In genomic region chr15:78164466-78164865, GRCm38 (mm10) we compare ENCODE assay signal across 34 mouse cellular contexts. TPM values are rescaled to one million over a fixed set of nuclear protein-coding genes. Genes with fewer than 3 reads are reported as not detected.
DNase-seq lines count a peak whose midpoint lies in the region; ATAC-seq and TF ChIP-seq lines count a peak whose summit lies in the region.
"Had no signal": no experiment of that assay in that cellular context is flagged by ENCODE, and none has a peak within 500 bp of the region (broad histone marks: within the 10 kb centered on the region; RNA-seq: fewer than 3 reads in every experiment).

No protein-coding gene starts in this region.

- H3K9me3 ChIP-seq in hindbrain, embryonic 12.5 days (replicated peaks) = no peaks in the 10 kb centered on the region
- H3K9me3 ChIP-seq in hindbrain, embryonic 11.5 days (ENCODE audit: control insufficient read depth, low read length) = no peaks in the 10 kb centered on the region
- H3K9me3 ChIP-seq in midbrain, embryonic 12.5 days = no peaks in the 10 kb centered on the region
- H3K9me3 ChIP-seq in midbrain, embryonic 11.5 days (ENCODE audit: control insufficient read depth, low read length) = no peaks in the 10 kb centered on the region
- no peaks in the 10 kb centered on the region for H3K9me3 ChIP-seq in hindbrain, embryonic 15.5 days
- H3K9me3 ChIP-seq: forebrain, embryonic 15.5 days; kidney, embryonic 15.5 days; limb, embryonic 10.5 days; limb, embryonic 15.5 days; liver, embryonic 13.5 days; megakaryocyte, embryonic 14.5 days had no signal

- WGBS in hindbrain, embryonic 12.5 days = 79% methylated on average over 11 of the region's 11 CpGs
- WGBS in hindbrain, embryonic 11.5 days = 85% methylated on average over 11 of the region's 11 CpGs
- 77% methylated on average over 11 of the region's 11 CpGs for WGBS in midbrain, embryonic 12.5 days
- WGBS in midbrain, embryonic 11.5 days = 85% methylated on average over 11 of the region's 11 CpGs
- 66% methylated on average over 11 of the region's 11 CpGs for WGBS in hindbrain, embryonic 15.5 days

- ATAC-seq in hindbrain, embryonic 12.5 days (ENCODE audit: low FRiP score) = no peak
- no peak for ATAC-seq in hindbrain, embryonic 11.5 days (ENCODE audit: low FRiP score)
- no peak for ATAC-seq in midbrain, embryonic 12.5 days (ENCODE audit: low FRiP score, low read depth)
- ATAC-seq in midbrain, embryonic 11.5 days (ENCODE audit: low FRiP score) = no peak
- ATAC-seq in hindbrain, embryonic 15.5 days (ENCODE audit: low FRiP score, low read depth) = no peak
- ATAC-seq: forebrain, embryonic 15.5 days; inflammation-experienced regulatory T-cells, adult 6 months; lung, postnatal 0 days had no signal

- no peaks in the 10 kb centered on the region for H3K27me3 ChIP-seq in hindbrain, embryonic 12.5 days
- no peaks in the 10 kb centered on the region for H3K27me3 ChIP-seq in hindbrain, embryonic 11.5 days (ENCODE audit: control insufficient read depth, insufficient read depth, low read length)
- no peaks in the 10 kb centered on the region for H3K27me3 ChIP-seq in midbrain, embryonic 12.5 days
- H3K27me3 ChIP-seq in midbrain, embryonic 11.5 days (ENCODE audit: control insufficient read depth, insufficient read depth, low read length) = no peaks in the 10 kb centered on the region
- no peaks in the 10 kb centered on the region for H3K27me3 ChIP-seq in hindbrain, embryonic 15.5 days
- H3K27me3 ChIP-seq: forebrain, embryonic 15.5 days; kidney, embryonic 15.5 days; limb, embryonic 15.5 days; liver, embryonic 13.5 days; megakaryocyte, embryonic 14.5 days had no signal

- no peak for TF ChIP-seq POLR2A in brain, embryonic 14.5 days (IDR thresholded peaks at IDR 0.05; ENCODE audit: borderline replicate concordance, extremely low read depth, insufficient read depth, insufficient read length, poor library complexity, severe bottlenecking)

- H3K36me3 ChIP-seq in hindbrain, embryonic 12.5 days = peaks cover 40% of the 10 kb centered on the region
- H3K36me3 ChIP-seq in hindbrain, embryonic 11.5 days (ENCODE audit: control insufficient read depth, insufficient read depth, low read length) = no peaks in the 10 kb centered on the region
- H3K36me3 ChIP-seq in midbrain, embryonic 12.5 days = peaks cover 53% of the 10 kb centered on the region
- peaks cover 5% of the 10 kb centered on the region; the same call in 1 of the 2 replicates for H3K36me3 ChIP-seq in midbrain, embryonic 11.5 days (ENCODE audit: control insufficient read depth, insufficient read depth, low read length)
- H3K36me3 ChIP-seq in hindbrain, embryonic 15.5 days = no peaks in the 10 kb centered on the region
- H3K36me3 ChIP-seq: liver, embryonic 13.5 days had no signal

- H3K4me1 ChIP-seq in hindbrain, embryonic 12.5 days = peaks cover 9% of the 10 kb centered on the region; the same call in 1 of the 2 replicates
- H3K4me1 ChIP-seq in hindbrain, embryonic 11.5 days (replicated peaks; ENCODE audit: control insufficient read depth, insufficient read depth, low read length) = no peaks in the 10 kb centered on the region
- H3K4me1 ChIP-seq in midbrain, embryonic 12.5 days = peaks cover 9% of the 10 kb centered on the region; the same call in 1 of the 2 replicates
- no peaks in the 10 kb centered on the region for H3K4me1 ChIP-seq in midbrain, embryonic 11.5 days (ENCODE audit: control insufficient read depth, insufficient read depth, low read length)
- H3K4me1 ChIP-seq in hindbrain, embryonic 15.5 days (replicated peaks) = no peaks in the 10 kb centered on the region
- H3K4me1 ChIP-seq: forebrain, embryonic 15.5 days; kidney, embryonic 15.5 days; limb, embryonic 10.5 days; limb, embryonic 15.5 days; liver, embryonic 13.5 days had no signal

- DNase-seq in hindbrain, embryonic 11.5 days (ENCODE audit: low spot score) = no peak
- DNase-seq in midbrain, embryonic 11.5 days (ENCODE audit: low spot score, missing footprints) = no peak
- peak; percentile 66 for DNase-seq in brain, embryonic 14.5 days (ENCODE audit: low read depth)
- no peak for DNase-seq in kidney, adult 11 months
- DNase-seq: adrenal gland, postnatal 25 days; B cell, adult 2 months; cerebellum, adult 18-20 months; cerebellum, postnatal 14 days; gastrocnemius, postnatal 36 days; heart, adult 18-20 months; heart, postnatal 36 days; kidney, adult 18-20 months; kidney, postnatal 25 days; liver, embryonic 13.5 days; lung, adult 18-20 months; lung, postnatal 4 days; thymus, postnatal 4 days had no signal

- H3K27ac ChIP-seq in hindbrain, embryonic 12.5 days = peak overlapping the region; percentile 31; the same call in 1 of the 2 replicates
- H3K27ac ChIP-seq in hindbrain, embryonic 11.5 days (ENCODE audit: low read depth, low read length) = no peak overlapping the region
- H3K27ac ChIP-seq in midbrain, embryonic 12.5 days (replicated peaks) = peak overlapping the region; percentile 63
- no peak overlapping the region for H3K27ac ChIP-seq in midbrain, embryonic 11.5 days (ENCODE audit: low read depth, low read length)
- H3K27ac ChIP-seq in hindbrain, embryonic 15.5 days (replicated peaks) = 0 out of 2 replicates have a peak overlapping the region, but pooled peaks have one; percentile 20
- H3K27ac ChIP-seq: forebrain, embryonic 15.5 days; kidney, embryonic 15.5 days; limb, embryonic 10.5 days; limb, embryonic 15.5 days; liver, embryonic 13.5 days had no signal

- H3K4me3 ChIP-seq in hindbrain, embryonic 12.5 days = no peak overlapping the region
- H3K4me3 ChIP-seq in hindbrain, embryonic 11.5 days (ENCODE audit: low read depth, low read length) = no peak overlapping the region
- H3K4me3 ChIP-seq in midbrain, embryonic 12.5 days = no peak overlapping the region
- no peak overlapping the region for H3K4me3 ChIP-seq in midbrain, embryonic 11.5 days (ENCODE audit: low read depth, low read length)
- no peak overlapping the region for H3K4me3 ChIP-seq in hindbrain, embryonic 15.5 days
- H3K4me3 ChIP-seq: forebrain, embryonic 15.5 days; kidney, embryonic 15.5 days; limb, embryonic 10.5 days; limb, embryonic 15.5 days; liver, embryonic 13.5 days; megakaryocyte, embryonic 14.5 days had no signal

- H3K9ac ChIP-seq in hindbrain, embryonic 12.5 days = no peak overlapping the region
- no peak overlapping the region for H3K9ac ChIP-seq in hindbrain, embryonic 11.5 days (ENCODE audit: low read depth, low read length)
- no peak overlapping the region for H3K9ac ChIP-seq in midbrain, embryonic 12.5 days (replicated peaks)
- H3K9ac ChIP-seq in midbrain, embryonic 11.5 days (ENCODE audit: low read length) = no peak overlapping the region
- H3K9ac ChIP-seq in hindbrain, embryonic 15.5 days = no peak overlapping the region
- H3K9ac ChIP-seq: forebrain, embryonic 15.5 days; kidney, embryonic 15.5 days; limb, embryonic 15.5 days; liver, embryonic 13.5 days had no signal

- H3K4me2 ChIP-seq in hindbrain, embryonic 12.5 days (replicated peaks) = no peak overlapping the region
- no peak overlapping the region for H3K4me2 ChIP-seq in hindbrain, embryonic 11.5 days (replicated peaks; ENCODE audit: low read depth, low read length)
- no peak overlapping the region for H3K4me2 ChIP-seq in midbrain, embryonic 12.5 days (replicated peaks)
- H3K4me2 ChIP-seq in midbrain, embryonic 11.5 days = no peak overlapping the region
- H3K4me2 ChIP-seq in hindbrain, embryonic 15.5 days = no peak overlapping the region
- H3K4me2 ChIP-seq: forebrain, embryonic 15.5 days; heart, embryonic 11.5 days; kidney, embryonic 15.5 days; limb, embryonic 15.5 days; liver, embryonic 13.5 days had no signal

- TF ChIP-seq CTCF in brain, embryonic 14.5 days (IDR thresholded peaks at IDR 0.05; ENCODE audit: borderline replicate concordance, extremely low read depth, insufficient read depth, insufficient read length) = no peak

RNA-seq across cellular contexts. Expression of gene Ift27, which starts 9.4 kb away (rescaled TPM):
- 87.8 and 99.9 TPM in 2 replicates for polyA plus RNA-seq in hindbrain, embryonic 12.5 days (2016; fragmentation: Nextera tagmentation; extraction: Ambion mirVana)
- 128 and 135 TPM in 2 replicates for polyA plus RNA-seq in hindbrain, embryonic 11.5 days (2014; fragmentation: Nextera tagmentation; extraction: Ambion mirVana)
- polyA plus RNA-seq in midbrain, embryonic 12.5 days (2016; fragmentation: Nextera tagmentation; extraction: Ambion mirVana) = 114 and 120 TPM in 2 replicates
- 138 and 148 TPM in 2 replicates for polyA plus RNA-seq in midbrain, embryonic 11.5 days (2014; fragmentation: Nextera tagmentation; extraction: Ambion mirVana)
- polyA plus RNA-seq in brain, embryonic 14.5 days (2012; rRNA removed) = 56.7 and 68.1 TPM in 2 replicates
- polyA plus RNA-seq in hindbrain, embryonic 15.5 days (2015; fragmentation: Nextera tagmentation; extraction: Ambion mirVana) = 102 and 109 TPM in 2 replicates

RNA-seq across cellular contexts. Expression of gene Pvalb, which starts 41.7 kb away (rescaled TPM):
- polyA plus RNA-seq in hindbrain, embryonic 12.5 days (2016; fragmentation: Nextera tagmentation; extraction: Ambion mirVana) = 4.2 and 10.2 TPM in 2 replicates
- 1.2 and 1.7 TPM in 2 replicates for polyA plus RNA-seq in hindbrain, embryonic 11.5 days (2014; fragmentation: Nextera tagmentation; extraction: Ambion mirVana)
- 0.38 TPM in 1 of 2 replicates, not detected in the other for polyA plus RNA-seq in midbrain, embryonic 12.5 days (2016; fragmentation: Nextera tagmentation; extraction: Ambion mirVana)
- not detected in 2 replicates for polyA plus RNA-seq in midbrain, embryonic 11.5 days (2014; fragmentation: Nextera tagmentation; extraction: Ambion mirVana)
- polyA plus RNA-seq in brain, embryonic 14.5 days (2012; rRNA removed) = 1.00 and 2.9 TPM in 2 replicates
- 7.6 and 9.0 TPM in 2 replicates for polyA plus RNA-seq in hindbrain, embryonic 15.5 days (2015; fragmentation: Nextera tagmentation; extraction: Ambion mirVana)
- polyA plus RNA-seq: embryonic facial prominence, embryonic 11.5 days; forebrain, embryonic 15.5 days; inflammation-experienced regulatory T-cells, adult 6 months; kidney, embryonic 15.5 days; limb, embryonic 10.5 days; liver, embryonic 13.5 days; lung, postnatal 0 days; small intestine, adult 2 months; stomach, embryonic 14.5 days; testis, adult 2 months had no signal

RNA-seq across cellular contexts. Expression of gene Cacng2, which starts 44.6 kb away (rescaled TPM):
- polyA plus RNA-seq in hindbrain, embryonic 12.5 days (2016; fragmentation: Nextera tagmentation; extraction: Ambion mirVana) = 4.2 and 4.6 TPM in 2 replicates
- polyA plus RNA-seq in hindbrain, embryonic 11.5 days (2014; fragmentation: Nextera tagmentation; extraction: Ambion mirVana) = 1.8 and 2.4 TPM in 2 replicates
- polyA plus RNA-seq in midbrain, embryonic 12.5 days (2016; fragmentation: Nextera tagmentation; extraction: Ambion mirVana) = 3.1 and 3.4 TPM in 2 replicates
- polyA plus RNA-seq in midbrain, embryonic 11.5 days (2014; fragmentation: Nextera tagmentation; extraction: Ambion mirVana) = 1.1 and 1.7 TPM in 2 replicates
- polyA plus RNA-seq in brain, embryonic 14.5 days (2012; rRNA removed) = 8.0 and 17.5 TPM in 2 replicates
- 16.5 and 17.4 TPM in 2 replicates for polyA plus RNA-seq in hindbrain, embryonic 15.5 days (2015; fragmentation: Nextera tagmentation; extraction: Ambion mirVana)
- polyA plus RNA-seq: heart, embryonic 16.5 days; inflammation-experienced regulatory T-cells, adult 6 months; limb, embryonic 10.5 days; liver, embryonic 13.5 days; lung, postnatal 0 days; thymus, postnatal 0 days had no signal

Comparison
In these comparisons a context has a peak if more than half of its experiments do, and no peak if none do; other contexts are left out.
1. H3K27ac ChIP-seq: peak in hindbrain, embryonic 12.5 days (single experiment), midbrain, embryonic 12.5 days (single experiment) and hindbrain, embryonic 15.5 days (single experiment); none in hindbrain, embryonic 11.5 days (single experiment) and midbrain, embryonic 11.5 days (single experiment).